Mouse (Mus musculus): Measurements from ENCODE around the gene Tfdp1.
"Not testable (repeated sequence)": the region's sequence is repeated elsewhere in the genome, so short reads cannot be mapped to it uniquely, and the experiment has no call there.

Gene Tfdp1

GRCm38 (mm10) chr8:13338255-13338860 lies at the start of gene Tfdp1:
TSS of gene Tfdp1 (plus strand) at chr8:13338751.
- DNase-seq (ENCODE audit: low read depth in 1 of 2, low spot score in 2 of 2): peak; percentile 18 to 39

GRCm38 (mm10) chr8:13292364-13292763 lies 46.2 kb upstream of the Tfdp1 start:
- DNase-seq (ENCODE audit: low read depth in 1 of 2, low spot score in 2 of 2): peak; percentile 55 to 69

GRCm38 (mm10) chr8:13293677-13294470 lies 44.7 kb upstream of the Tfdp1 start:
- DNase-seq (ENCODE audit: low read depth in 1 of 2, low spot score in 2 of 2): no peak

GRCm38 (mm10) chr8:13299571-13299970 lies 39.0 kb upstream of the Tfdp1 start:
- no peak for DNase-seq (ENCODE audit: low read depth in 1 of 2, low spot score in 2 of 2)

- no peak for DNase-seq (ENCODE audit: low read depth in 1 of 2, low spot score in 2 of 2)
Observed at GRCm38 (mm10) chr8:13301036-13301435, 37.5 kb upstream of the Tfdp1 start.

GRCm38 (mm10) chr8:13305459-13305858 lies 33.1 kb upstream of the Tfdp1 start:
- no peak for DNase-seq (ENCODE audit: low read depth in 1 of 2, low spot score in 2 of 2)

- DNase-seq (ENCODE audit: low read depth in 1 of 2, low spot score in 2 of 2): no peak
Observed at GRCm38 (mm10) chr8:13305884-13306283, 32.7 kb upstream of the Tfdp1 start.

GRCm38 (mm10) chr8:13306309-13306909 lies 32.1 kb upstream of the Tfdp1 start:
- no peak for DNase-seq (ENCODE audit: low read depth in 1 of 2, low spot score in 2 of 2)

GRCm38 (mm10) chr8:13306916-13307315 lies 31.6 kb upstream of the Tfdp1 start:
- no peak for DNase-seq (ENCODE audit: low read depth in 1 of 2, low spot score in 2 of 2)

- no peak for DNase-seq (ENCODE audit: low read depth in 1 of 2, low spot score in 2 of 2)
Observed at GRCm38 (mm10) chr8:13314922-13315321, 23.6 kb upstream of the Tfdp1 start.

GRCm38 (mm10) chr8:13316671-13317070 lies 21.9 kb upstream of the Tfdp1 start:
- DNase-seq (ENCODE audit: low read depth in 1 of 2, low spot score in 2 of 2): no peak

GRCm38 (mm10) chr8:13326598-13326997 lies 12.0 kb upstream of the Tfdp1 start:
- no peak for DNase-seq (ENCODE audit: low read depth in 1 of 2, low spot score in 2 of 2)

GRCm38 (mm10) chr8:13334671-13335070 lies 3.9 kb upstream of the Tfdp1 start:
- no peak for DNase-seq (ENCODE audit: low read depth in 1 of 2, low spot score in 2 of 2)

- DNase-seq (ENCODE audit: low read depth in 1 of 2, low spot score in 2 of 2): not testable (repeated sequence)
Observed at GRCm38 (mm10) chr8:13337245-13337644, 1.3 kb upstream of the Tfdp1 start.

GRCm38 (mm10) chr8:13337678-13338077 lies 873 bp upstream of the Tfdp1 start:
- DNase-seq (ENCODE audit: low read depth in 1 of 2, low spot score in 2 of 2): no peak

- DNase-seq (ENCODE audit: low read depth in 1 of 2, low spot score in 2 of 2): no peak
Observed at GRCm38 (mm10) chr8:13338901-13339645, 522 bp downstream of the Tfdp1 start.

GRCm38 (mm10) chr8:13339646-13339990 lies 1.1 kb downstream of the Tfdp1 start:
- no peak for DNase-seq (ENCODE audit: low read depth in 1 of 2, low spot score in 2 of 2)

GRCm38 (mm10) chr8:13340650-13341049 lies 2.1 kb downstream of the Tfdp1 start:
- no peak for DNase-seq (ENCODE audit: low read depth in 1 of 2, low spot score in 2 of 2)

- DNase-seq (ENCODE audit: low read depth in 1 of 2, low spot score in 2 of 2): no peak
Observed at GRCm38 (mm10) chr8:13342340-13342739, 3.8 kb downstream of the Tfdp1 start.

- DNase-seq (ENCODE audit: low read depth in 1 of 2, low spot score in 2 of 2): no peak
Observed at GRCm38 (mm10) chr8:13343134-13343533, 4.6 kb downstream of the Tfdp1 start.

- DNase-seq (ENCODE audit: low read depth in 1 of 2, low spot score in 2 of 2): no peak
Observed at GRCm38 (mm10) chr8:13350052-13350451, 11.5 kb downstream of the Tfdp1 start.

GRCm38 (mm10) chr8:13351593-13351992 lies 13.0 kb downstream of the Tfdp1 start:
- no peak for DNase-seq (ENCODE audit: low read depth in 1 of 2, low spot score in 2 of 2)
